Mouse (Mus musculus) liver, embryonic 11.5 days (tissue): Measurements from ENCODE around the gene Tbx19. TPM values are rescaled to one million over a fixed set of nuclear protein-coding genes. Genes with fewer than 3 reads are reported as not detected.

Experiments
- ATAC-seq: fragments of 200-750 bp; cut with Nextera tagmentation; replicated peaks from 2 replicates; pipeline ENCODE4 v1.8.0; 2017; ENCODE audit warnings: moderate number of reproducible peaks, mild to moderate bottlenecking, moderate TSS enrichment, moderate library complexity; ENCODE audit not compliant: low FRiP score
- DNase-seq: peaks from one replicate; pipeline ENCODE4 v3.0.0-alpha.2; 2017; ENCODE audit warnings: low spot score
- H3K27ac ChIP-seq: fragments of 300-500 bp; sonication (generic); 2 replicates; pipeline ENCODE4 v1.5.1; 2014; ENCODE audit warnings: mild to moderate bottlenecking, low read depth, low read length, control low read depth
- H3K27me3 ChIP-seq: fragments of 300-500 bp; sonication (generic); replicated peaks from 2 replicates; pipeline ENCODE4 v1.6.1; 2014; ENCODE audit warnings: low read length, mixed read lengths; ENCODE audit not compliant: control insufficient read depth, insufficient read depth
- H3K36me3 ChIP-seq: fragments of 300-500 bp; sonication (generic); 2 replicates; pipeline ENCODE4 v1.6.1; 2014; ENCODE audit warnings: mild to moderate bottlenecking, low read length, moderate library complexity, mixed read lengths; ENCODE audit not compliant: control insufficient read depth, insufficient read depth
- H3K4me1 ChIP-seq: fragments of 300-500 bp; sonication (generic); replicated peaks from 2 replicates; pipeline ENCODE4 v1.6.1; 2014; ENCODE audit warnings: low read length, mixed read lengths; ENCODE audit not compliant: control insufficient read depth, insufficient read depth
- H3K4me2 ChIP-seq: fragments of 300-500 bp; sonication (generic); 2 replicates; pipeline ENCODE4 v1.6.1; 2014; ENCODE audit warnings: mild to moderate bottlenecking, control low read depth, moderate library complexity
- H3K4me3 ChIP-seq: fragments of 300-500 bp; sonication (generic); 2 replicates; pipeline ENCODE4 v1.5.1; 2014; ENCODE audit warnings: low read depth, low read length, control low read depth
- H3K9ac ChIP-seq: fragments of 300-500 bp; sonication (generic); 2 replicates; pipeline ENCODE4 v1.6.1; 2014; ENCODE audit warnings: low read depth, low read length, control low read depth
- H3K9me3 ChIP-seq: fragments of 300-500 bp; sonication (generic); 2 replicates; pipeline ENCODE4 v1.6.1; 2016; ENCODE audit warnings: low read length, inconsistent platforms, mixed read lengths; ENCODE audit not compliant: control insufficient read depth
- WGBS: fragments of 180-500 bp; shearing (Covaris S2); extraction: QIAGEN DNeasy Blood & Tissue Kit; methylation state at CpG from one replicate; pipeline ENCODE4 v1.1.7; 2014; 5-methylcytosine and 5-hydroxymethylcytosine counted together
- polyA plus RNA-seq: library from polyadenylated mRNA; unstranded; fragments of >200 nt; fragmentation: Nextera tagmentation; extraction: Ambion mirVana; gene quantifications from 2 replicates; pipeline ENCODE4 v1.2.1, GENCODE M21; 2014

Gene Tbx19
- polyA plus RNA-seq, 1 experiment from 2014 or later = 0.18 TPM

GRCm38 (mm10) chr1:165140227-165140626 is 20.3 kb downstream of the Tbx19 start:
- WGBS = 52% methylated on average over 3 of the region's 3 CpGs
- Histone ChIP-seq H3K9me3 (no peaks in the 10 kb centered on the region), H3K4me1 (no peaks in the 10 kb centered on the region), H3K4me2 (no peak overlapping the region), H3K36me3 (no peaks in the 10 kb centered on the region), H3K27ac (no peak overlapping the region), H3K27me3 (no peaks in the 10 kb centered on the region), H3K9ac (no peak overlapping the region), H3K4me3 (no peak overlapping the region)
- ATAC-seq (no peak), DNase-seq (no peak)

GRCm38 (mm10) chr1:165133858-165134257 is 26.7 kb downstream of the Tbx19 start:
- 49% methylated on average over 2 of the region's 2 CpGs for WGBS
- H3K36me3 ChIP-seq = no peaks in the 10 kb centered on the region
- no peak overlapping the region for H3K27ac ChIP-seq
- no peak overlapping the region for H3K4me2 ChIP-seq
- no peaks in the 10 kb centered on the region for H3K4me1 ChIP-seq
- no peak for DNase-seq
- H3K9ac ChIP-seq = no peak overlapping the region
- no peak overlapping the region for H3K4me3 ChIP-seq
- H3K9me3 ChIP-seq = no peaks in the 10 kb centered on the region
- H3K27me3 ChIP-seq = no peaks in the 10 kb centered on the region
- no peak for ATAC-seq

- DNase-seq (no peak), ATAC-seq (no peak)
- Histone ChIP-seq H3K4me3 (no peak overlapping the region), H3K9me3 (no peaks in the 10 kb centered on the region), H3K36me3 (no peaks in the 10 kb centered on the region), H3K4me1 (no peaks in the 10 kb centered on the region), H3K9ac (no peak overlapping the region), H3K4me2 (no peak overlapping the region), H3K27me3 (no peaks in the 10 kb centered on the region), H3K27ac (no peak overlapping the region)
- 67% methylated on average over 5 of the region's 5 CpGs for WGBS
Measured at GRCm38 (mm10) chr1:165133279-165133678, 27.3 kb downstream of the Tbx19 start.

- H3K27ac ChIP-seq = no peak overlapping the region
Measured at GRCm38 (mm10) chr1:165132187-165132877, 28.2 kb downstream of the Tbx19 start.

DNA sequence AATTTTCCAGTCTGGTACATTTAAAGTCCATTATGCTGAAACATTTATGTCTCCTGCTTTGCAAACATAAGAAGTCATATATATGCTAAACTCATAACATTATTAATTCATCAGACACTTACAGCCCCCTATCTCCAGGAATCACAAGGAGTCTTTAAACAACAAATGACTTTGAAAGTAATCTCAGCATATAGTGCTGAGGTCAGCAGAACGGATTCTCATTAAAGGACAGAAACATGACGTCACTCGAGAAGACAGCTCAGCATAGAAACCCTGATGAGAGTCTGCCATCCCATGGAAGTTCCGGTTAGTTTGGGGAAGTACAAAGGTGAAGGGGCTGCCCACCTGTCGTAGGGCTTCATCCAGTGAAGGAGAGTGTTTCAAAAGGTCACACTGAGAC is 31.0 kb downstream of the Tbx19 start:
- WGBS = 63% methylated on average over 5 of the region's 5 CpGs
- Histone ChIP-seq H3K9me3 (no peaks in the 10 kb centered on the region), H3K4me3 (no peak overlapping the region), H3K27me3 (no peaks in the 10 kb centered on the region), H3K4me1 (no peaks in the 10 kb centered on the region), H3K9ac (no peak overlapping the region), H3K4me2 (no peak overlapping the region), H3K36me3 (no peaks in the 10 kb centered on the region), H3K27ac (no peak overlapping the region)
- ATAC-seq (no peak), DNase-seq (no peak)

More at GRCm38 (mm10) chr1:165132187-165132877, 28.2 kb downstream of the Tbx19 start:
- Histone ChIP-seq H3K27me3 (no peaks in the 10 kb centered on the region), H3K36me3 (no peaks in the 10 kb centered on the region), H3K4me1 (no peaks in the 10 kb centered on the region), H3K4me3 (no peak overlapping the region), H3K9ac (no peak overlapping the region), H3K9me3 (no peaks in the 10 kb centered on the region), H3K4me2 (no peak overlapping the region)
- peak; percentile 67 for ATAC-seq
- 65% methylated on average over 14 of the region's 14 CpGs for WGBS
- DNase-seq = peak; percentile 66

DNA sequence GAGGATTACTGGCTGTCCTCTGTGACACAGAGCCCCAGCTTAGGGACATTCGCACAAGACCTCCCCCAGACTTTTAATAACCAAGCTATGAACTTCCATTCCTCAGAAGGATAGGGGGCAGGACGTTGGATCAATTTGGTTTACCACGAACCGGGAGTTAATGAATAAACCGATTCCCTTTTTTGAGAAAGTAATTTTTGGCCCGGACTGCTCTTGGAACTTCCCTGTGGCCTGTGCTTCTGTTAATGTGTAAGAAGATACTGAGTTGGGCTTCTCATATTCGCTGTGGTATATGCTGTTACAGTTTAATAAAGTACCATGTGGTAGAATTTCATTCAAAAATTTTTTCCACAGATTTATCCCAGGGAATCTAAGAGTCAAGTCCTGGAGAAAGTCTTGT is 39.5 kb downstream of the Tbx19 start:
- 80% methylated on average over 7 of the region's 7 CpGs for WGBS
- H3K4me1 ChIP-seq = no peaks in the 10 kb centered on the region
- no peak overlapping the region for H3K9ac ChIP-seq

GRCm38 (mm10) chr1:165120349-165120898 is 40.1 kb downstream of the Tbx19 start:
- H3K4me2 ChIP-seq = no peak overlapping the region
- no peaks in the 10 kb centered on the region for H3K9me3 ChIP-seq
- H3K36me3 ChIP-seq = no peaks in the 10 kb centered on the region
- no peak overlapping the region for H3K9ac ChIP-seq
- no peak overlapping the region for H3K27ac ChIP-seq
- WGBS = 17% methylated on average over 21 of the region's 21 CpGs
- DNase-seq (peak; percentile 82), ATAC-seq (peak; percentile 55)
- no peak overlapping the region for H3K4me3 ChIP-seq
- H3K4me1 ChIP-seq = no peaks in the 10 kb centered on the region
- no peaks in the 10 kb centered on the region for H3K27me3 ChIP-seq

More for the DNA sequence above, 39.5 kb downstream of the Tbx19 start:
- H3K9me3 ChIP-seq = no peaks in the 10 kb centered on the region
- H3K36me3 ChIP-seq = no peaks in the 10 kb centered on the region
- H3K4me3 ChIP-seq = no peak overlapping the region
- ATAC-seq (no peak), DNase-seq (no peak)
- H3K27me3 ChIP-seq = no peaks in the 10 kb centered on the region
- no peak overlapping the region for H3K4me2 ChIP-seq
- H3K27ac ChIP-seq = no peak overlapping the region

- no peak for ATAC-seq
Measured at GRCm38 (mm10) chr1:165119760-165120159, 40.8 kb downstream of the Tbx19 start.

More at GRCm38 (mm10) chr1:165119760-165120159, 40.8 kb downstream of the Tbx19 start:
- Histone ChIP-seq H3K27me3 (no peaks in the 10 kb centered on the region), H3K4me1 (peaks cover 6% of the 10 kb centered on the region), H3K4me3 (no peak overlapping the region), H3K27ac (no peak overlapping the region), H3K9me3 (no peaks in the 10 kb centered on the region), H3K36me3 (no peaks in the 10 kb centered on the region), H3K9ac (no peak overlapping the region), H3K4me2 (peak overlapping the region; percentile 16; the same call in 1 of the 2 replicates)
- DNase-seq = no peak
- 30% methylated on average over 9 of the region's 9 CpGs for WGBS
